Mouse (Mus musculus) megakaryocyte, embryonic 14.5 days (primary cell): ENCODE measurements around the gene Pou6f2.

Experiments
- FLI1 ChIP-seq: IDR thresholded peaks from 2 replicates; pipeline ENCODE4 v1.6.1; 2012; ENCODE audit warnings: low read length, inconsistent platforms, mixed read lengths
- GATA1 ChIP-seq: IDR thresholded peaks from 3 replicates; pipeline ENCODE4 v1.6.1; 2012; ENCODE audit warnings: mixed read lengths, low read length, inconsistent platforms, borderline replicate concordance

- no peak for TF ChIP-seq GATA1
- TF ChIP-seq FLI1 = no peak
Measured at GRCm38 (mm10) chr13:18338022-18338421, 59.5 kb downstream of the Pou6f2 start.
